Mouse (Mus musculus) CH12.LX (cell line): ENCODE results near the gene Abhd2. TPM values are rescaled to one million over a fixed set of nuclear protein-coding genes. Genes with fewer than 3 reads are reported as not detected.

ENCODE experiments used
- DNase-seq: peaks from one replicate; pipeline ENCODE4 v3.0.0-alpha.2; 2013; ENCODE audit errors: extremely low read depth
- H3K27ac ChIP-seq: 2 replicates; pipeline ENCODE4 v1.5.1; 2012; ENCODE audit warnings: low read depth, mild to moderate bottlenecking, control low read depth, moderate library complexity; ENCODE audit not compliant: insufficient read depth
- H3K27me3 ChIP-seq: replicated peaks from 2 replicates; pipeline ENCODE3; 2012; ENCODE audit warnings: inconsistent platforms
- H3K36me3 ChIP-seq, 2 experiments: replicated peaks in 1 of 2; 2 replicates each; pipeline versions ENCODE3 to v1.6.1; 2012; ENCODE audit warnings: inconsistent platforms in 1 of 2, low read length in 1 of 2, mild to moderate bottlenecking in 1 of 2, mixed read lengths in 1 of 2, moderate library complexity in 1 of 2; ENCODE audit not compliant: control insufficient read depth in 1 of 2, insufficient read depth in 1 of 2
- H3K4me1 ChIP-seq, 2 experiments: 2 replicates each; pipeline ENCODE4 v1.6.1; 2012; ENCODE audit warnings: inconsistent platforms in 1 of 2, moderate library complexity in 1 of 2; ENCODE audit not compliant: insufficient read depth in 2 of 2, control insufficient read depth in 1 of 2
- H3K4me2 ChIP-seq: 2 replicates; pipeline ENCODE4 v1.6.1; 2012; ENCODE audit warnings: low read depth, mild to moderate bottlenecking, control low read depth; ENCODE audit not compliant: poor library complexity, insufficient read depth, severe bottlenecking
- H3K4me3 ChIP-seq, 3 experiments: fragments of 150-350 bp in 1 of 3; sonication (generic) in 1 of 3; replicated peaks in 1 of 3; 2 replicates each; pipeline versions ENCODE3 to v1.5.1; 2011 to 2012; ENCODE audit warnings: low read depth in 2 of 3, low read length in 2 of 3, mild to moderate bottlenecking in 2 of 3, moderate library complexity in 2 of 3, control low read depth in 1 of 3, improper control_type of control experiment in 1 of 3, inconsistent platforms in 1 of 3, mixed read lengths in 1 of 3; ENCODE audit not compliant: poor library complexity in 1 of 3
- H3K79me2 ChIP-seq: replicated peaks from 2 replicates; pipeline ENCODE4 v1.6.1; 2012; ENCODE audit warnings: mild to moderate bottlenecking, moderate library complexity; ENCODE audit not compliant: control insufficient read depth, poor library complexity, insufficient read depth, severe bottlenecking; ENCODE audit errors: extremely low read depth
- H3K9ac ChIP-seq: 2 replicates; pipeline ENCODE4 v1.6.1; 2012; ENCODE audit warnings: low read depth, mild to moderate bottlenecking, control low read depth, moderate library complexity; ENCODE audit not compliant: insufficient read depth
- H3K9me3 ChIP-seq: replicated peaks from 2 replicates; pipeline ENCODE3; 2012; ENCODE audit warnings: low read length, inconsistent platforms, mixed read lengths
- BHLHE40 ChIP-seq: IDR thresholded peaks from 2 replicates; pipeline ENCODE4 v1.6.1; 2011; ENCODE audit warnings: mild to moderate bottlenecking, low read depth, low read length, improper control_type of control experiment
- CHD1 ChIP-seq: IDR thresholded peaks from 2 replicates; pipeline ENCODE4 v1.6.1; 2012; ENCODE audit warnings: low read depth, low read length, improper control_type of control experiment, inconsistent platforms
- E2F4 ChIP-seq: IDR thresholded peaks from 2 replicates; pipeline ENCODE4 v1.6.1; 2011; ENCODE audit warnings: low read depth, low read length, improper control_type of control experiment; ENCODE audit not compliant: insufficient replicate concordance
- EP300 ChIP-seq: IDR thresholded peaks from 2 replicates; pipeline ENCODE4 v1.6.1; 2011; ENCODE audit warnings: low read length, improper control_type of control experiment
- ETS1 ChIP-seq: conservative IDR thresholded peaks from 2 replicates; pipeline ENCODE4 v1.6.1; 2012; ENCODE audit warnings: low read depth, mild to moderate bottlenecking, inconsistent platforms, low read length, improper control_type of control experiment, moderate library complexity
- GABPA ChIP-seq: IDR thresholded peaks from 2 replicates; pipeline ENCODE4 v1.6.1; 2012; ENCODE audit warnings: low read depth, low read length, improper control_type of control experiment, inconsistent platforms; ENCODE audit not compliant: insufficient replicate concordance
- HCFC1 ChIP-seq: IDR thresholded peaks from 2 replicates; pipeline ENCODE4 v1.6.1; 2012; ENCODE audit warnings: low read depth, mild to moderate bottlenecking, inconsistent platforms, low read length, improper control_type of control experiment
- IRF4 ChIP-seq: IDR thresholded peaks from 2 replicates; pipeline ENCODE4 v1.6.1; 2014; ENCODE audit warnings: low read depth, mild to moderate bottlenecking, inconsistent platforms, low read length, improper control_type of control experiment
- JUND ChIP-seq: conservative IDR thresholded peaks from 2 replicates; pipeline ENCODE4 v1.6.1; 2011; ENCODE audit warnings: low read depth, low read length, improper control_type of control experiment
- MAX ChIP-seq: IDR thresholded peaks from 2 replicates; pipeline ENCODE4 v1.6.1; 2011; ENCODE audit warnings: low read length, improper control_type of control experiment
- MEF2A ChIP-seq: IDR thresholded peaks from 2 replicates; pipeline ENCODE4 v1.6.1; 2014; ENCODE audit warnings: low read depth, mild to moderate bottlenecking, inconsistent platforms, low read length, improper control_type of control experiment, borderline replicate concordance
- MXI1 ChIP-seq: IDR thresholded peaks from 2 replicates; pipeline ENCODE4 v1.6.1; 2011; ENCODE audit warnings: mild to moderate bottlenecking, low read depth, low read length, improper control_type of control experiment
- MYC ChIP-seq: IDR thresholded peaks from 2 replicates; pipeline ENCODE4 v1.6.1; 2011; ENCODE audit warnings: low read depth, mild to moderate bottlenecking, improper control_type of control experiment, low read length
- NELFE ChIP-seq: IDR thresholded peaks from 2 replicates; pipeline ENCODE4 v1.6.1; 2011; ENCODE audit warnings: low read depth, low read length, improper control_type of control experiment
- NRF1 ChIP-seq: IDR thresholded peaks from 2 replicates; pipeline ENCODE4 v1.6.1; 2014; ENCODE audit warnings: low read depth, mild to moderate bottlenecking, inconsistent platforms, low read length, improper control_type of control experiment, moderate library complexity
- PAX5 ChIP-seq: IDR thresholded peaks from 2 replicates; pipeline ENCODE4 v1.6.1; 2012; ENCODE audit warnings: low read length, inconsistent platforms, mixed read lengths
- POLR2A ChIP-seq: IDR thresholded peaks from 2 replicates; pipeline ENCODE4 v1.6.1; 2011; ENCODE audit warnings: low read depth, mild to moderate bottlenecking, improper control_type of control experiment, low read length
- SIN3A ChIP-seq: IDR thresholded peaks from 2 replicates; pipeline ENCODE4 v1.6.1; 2012; ENCODE audit warnings: low read length, improper control_type of control experiment, inconsistent platforms
- SMC3 ChIP-seq: IDR thresholded peaks from 2 replicates; pipeline ENCODE4 v1.6.1; 2011; ENCODE audit warnings: low read depth, low read length, improper control_type of control experiment
- UBTF ChIP-seq: IDR thresholded peaks from 2 replicates; pipeline ENCODE4 v1.6.1; 2012; ENCODE audit warnings: low read depth, mild to moderate bottlenecking, inconsistent platforms, low read length, improper control_type of control experiment, moderate library complexity
- USF2 ChIP-seq: conservative IDR thresholded peaks from 2 replicates; pipeline ENCODE4 v1.6.1; 2011; ENCODE audit warnings: low read depth, low read length, improper control_type of control experiment
- ZNF384 ChIP-seq: IDR thresholded peaks from 2 replicates; pipeline ENCODE4 v1.6.1; 2012; ENCODE audit warnings: low read depth, low read length, improper control_type of control experiment, inconsistent platforms
- dilution Hi-C: fragments of 300-500 bp; cut with MboI; formaldehyde crosslinking; loops from 2 replicates; pipeline ENCODE4 v1.14.3; 2020; ENCODE audit warnings: low sequenced_read_pairs; ENCODE audit not compliant: extremely low pct_unique_long_range_greater_than_20kb, extremely low pct_ligation_motif_present
- in situ Hi-C: fragments of 300-500 bp; cut with MboI; formaldehyde crosslinking; loops from 3 replicates; pipeline ENCODE4 v1.14.3; 2019; ENCODE audit warnings: low sequenced_read_pairs, low pct_ligation_motif_present, low pct_unique_long_range_greater_than_20kb, mixed read lengths
- polyA plus RNA-seq: library from polyadenylated mRNA; unstranded; fragments of >175 nt; gene quantifications from 2 replicates; pipeline ENCODE4 v1.2.1, GENCODE M21; 2012; ENCODE audit warnings: low read depth; ENCODE audit not compliant: insufficient read length
- total RNA-seq, 2 experiments: library from RNA; depleted of rRNA; stranded (reverse); fragments of 300-350 nt in 1 of 2; fragments of >200 nt in 1 of 2; gene quantifications; 2 replicates each; pipeline ENCODE4 v1.2.3; 2012 to 2014

Abhd2 gene
- total and polyA plus RNA-seq, 3 experiments = 6.0 to 15.4 (median 9.9) TPM

DNA sequence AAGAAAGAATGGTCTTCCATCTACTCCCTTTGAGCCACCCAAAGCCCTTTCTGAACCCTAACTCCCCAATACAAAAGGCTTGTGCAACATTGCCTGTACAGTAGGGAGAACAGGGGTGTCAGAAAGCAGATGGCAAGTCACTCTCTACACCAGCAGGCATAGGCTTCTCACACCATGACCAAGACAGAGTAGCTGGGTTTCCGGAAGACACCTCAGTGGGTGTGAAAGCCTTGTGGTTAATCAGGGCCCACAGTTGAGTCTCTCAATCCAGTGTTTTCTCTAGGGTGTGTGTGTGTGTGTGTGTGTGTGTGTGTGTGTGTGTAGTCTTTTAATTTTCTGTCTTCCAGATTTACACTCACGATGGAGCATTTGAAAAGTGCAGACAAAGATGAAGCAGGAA is 23.4 kb upstream of the Abhd2 start:
- dilution Hi-C loops = no loop called here
- no peak overlapping the region for H3K4me3 ChIP-seq
- no peaks in the 10 kb centered on the region for H3K79me2 ChIP-seq

DNA sequence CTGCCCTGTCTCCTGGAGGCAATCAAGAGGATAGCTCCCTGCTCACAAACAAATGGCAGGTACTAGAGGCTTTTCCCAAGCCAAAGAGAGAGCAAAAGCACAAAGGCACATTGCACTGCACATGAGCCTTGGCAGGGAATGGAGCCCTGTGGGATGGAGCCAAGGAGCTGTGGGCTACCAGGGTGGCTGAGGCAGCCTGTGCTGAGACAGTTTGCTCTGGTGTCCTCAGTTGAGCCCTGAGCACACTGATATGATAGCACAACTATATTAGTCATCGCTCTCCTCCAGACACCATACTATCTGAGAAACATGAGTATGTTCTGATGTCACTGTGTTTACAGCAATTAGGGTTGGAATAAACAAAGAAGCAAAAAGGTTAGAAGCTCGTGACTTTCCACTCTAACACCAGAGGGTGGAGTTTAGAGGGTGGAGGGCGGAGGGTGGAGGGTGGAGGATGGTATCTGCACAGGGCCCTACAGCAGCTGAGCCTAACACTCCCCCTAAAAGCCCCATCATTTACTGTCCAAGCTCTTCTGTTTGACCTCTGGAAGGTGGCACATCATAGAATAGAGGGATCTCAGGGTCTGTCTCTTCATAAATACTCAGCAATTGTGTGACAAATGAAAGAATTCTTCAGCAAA is 18.6 kb upstream of the Abhd2 start:
- Histone ChIP-seq H3K9me3 (no peaks in the 10 kb centered on the region), H3K36me3 (no peaks in the 10 kb centered on the region), H3K27me3 (no peaks in the 10 kb centered on the region), H3K4me1 (no peaks in the 10 kb centered on the region), H3K4me2 (no peak overlapping the region), H3K9ac (no peak overlapping the region), H3K27ac (no peak overlapping the region), H3K4me3 (no peak overlapping the region), H3K79me2 (no peaks in the 10 kb centered on the region)
- dilution Hi-C loops = no loop called here
- no peak for DNase-seq
- TF ChIP-seq IRF4 = no peak
- TF ChIP-seq ETS1 = no peak
- TF ChIP-seq BHLHE40 = no peak
- no peak for TF ChIP-seq MXI1
- no peak for TF ChIP-seq UBTF
- no peak for TF ChIP-seq MAX
- TF ChIP-seq USF2 = no peak
- in situ Hi-C loops = loop anchor here (25.0 kb wide), 1 partner anchor 208 kb away; the partner anchor contains the start of gene Polg

More for the DNA sequence above, 23.4 kb upstream of the Abhd2 start:
- Histone ChIP-seq H3K27ac (no peak overlapping the region), H3K27me3 (peaks cover 2% of the 10 kb centered on the region), H3K36me3 (no peaks in the 10 kb centered on the region), H3K4me1 (peaks cover 0 to 9% of the 10 kb centered on the region in 2 experiments; a peak in 2 of 4 replicates), H3K4me2 (no peak overlapping the region), H3K9ac (no peak overlapping the region), H3K9me3 (no peaks in the 10 kb centered on the region)
- DNase-seq = no peak
- no peak for TF ChIP-seq PAX5
- in situ Hi-C loops = loop anchor here (5.0 kb wide), 1 partner anchor 103 kb away; no protein-coding TSS in a partner anchor

DNA sequence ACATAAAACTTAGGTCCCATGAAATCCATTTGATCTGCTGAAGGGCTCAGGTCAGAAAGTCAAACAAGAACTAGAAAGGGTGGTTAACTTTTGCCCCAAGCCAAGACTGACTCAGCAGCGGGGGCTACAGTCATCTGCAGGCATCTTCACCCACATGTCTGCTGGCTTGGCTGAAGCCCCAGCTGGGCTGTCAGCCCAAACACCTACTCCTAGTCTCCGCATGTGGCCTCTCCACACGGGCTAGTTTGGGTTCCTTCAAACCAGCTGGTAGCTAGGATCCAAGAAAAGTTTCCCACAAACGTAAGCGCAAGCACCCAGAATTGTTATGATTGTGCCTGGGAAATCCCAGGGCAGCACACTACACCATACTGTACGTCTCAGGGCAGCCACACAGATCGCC is 17.6 kb upstream of the Abhd2 start:
- no peak overlapping the region for H3K9ac ChIP-seq
- in situ Hi-C loops (loop anchor here (25.0 kb wide), 1 partner anchor 207 kb away; the partner anchor contains the start of gene Polg), dilution Hi-C loops (no loop called here)
- DNase-seq = no peak
- H3K4me1 ChIP-seq = no peaks in the 10 kb centered on the region
- no peak overlapping the region for H3K4me3 ChIP-seq
- no peaks in the 10 kb centered on the region for H3K27me3 ChIP-seq
- TF ChIP-seq MYC = no peak
- TF ChIP-seq SMC3 = no peak
- no peak for TF ChIP-seq GABPA
- TF ChIP-seq BHLHE40 = no peak
- TF ChIP-seq ZNF384 = no peak
- TF ChIP-seq SIN3A = no peak
- TF ChIP-seq HCFC1 = no peak
- no peak for TF ChIP-seq ETS1
- TF ChIP-seq EP300 = no peak
- no peak for TF ChIP-seq NRF1
- no peak for TF ChIP-seq MAX
- TF ChIP-seq MEF2A = no peak
- TF ChIP-seq NELFE = no peak
- no peak for TF ChIP-seq CHD1
- no peak for TF ChIP-seq JUND
- no peak for TF ChIP-seq POLR2A
- TF ChIP-seq E2F4 = no peak
- H3K4me2 ChIP-seq = no peak overlapping the region
- H3K36me3 ChIP-seq = no peaks in the 10 kb centered on the region
- no peak overlapping the region for H3K27ac ChIP-seq
- H3K79me2 ChIP-seq = no peaks in the 10 kb centered on the region
- H3K9me3 ChIP-seq = no peaks in the 10 kb centered on the region
